Mouse (Mus musculus) telencephalon, adult 2 months (tissue): ENCODE results near the gene Rhot1.
A peak's percentile ranks its signal among the peaks of the same experiment; 100 is the strongest.

Experiments used
- DNase-seq: peaks from one replicate; pipeline ENCODE4 v3.0.0-alpha.2; 2011; ENCODE audit warnings: low read depth, low spot score

Rhot1 gene

DNA sequence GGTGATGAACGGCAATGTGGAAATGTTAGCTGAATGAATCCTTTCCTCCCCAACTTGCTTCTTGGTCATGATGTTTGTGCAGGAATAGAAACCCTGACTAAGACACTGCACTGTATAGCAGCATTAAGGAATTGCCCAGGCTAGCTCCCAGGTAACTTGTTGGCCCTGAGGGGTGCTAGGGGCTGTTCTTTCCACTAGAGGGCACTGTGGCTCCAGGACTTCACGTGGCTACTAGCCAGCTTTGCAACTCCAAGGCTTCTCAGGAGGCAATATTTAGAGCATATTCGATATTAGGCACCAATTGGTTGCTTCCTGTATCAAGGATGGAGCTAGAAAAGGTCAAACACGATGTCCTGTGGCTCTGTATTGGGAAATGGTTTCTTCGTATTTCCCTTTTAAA is 78.3 kb downstream of the Rhot1 start:
- no peak for DNase-seq

DNA sequence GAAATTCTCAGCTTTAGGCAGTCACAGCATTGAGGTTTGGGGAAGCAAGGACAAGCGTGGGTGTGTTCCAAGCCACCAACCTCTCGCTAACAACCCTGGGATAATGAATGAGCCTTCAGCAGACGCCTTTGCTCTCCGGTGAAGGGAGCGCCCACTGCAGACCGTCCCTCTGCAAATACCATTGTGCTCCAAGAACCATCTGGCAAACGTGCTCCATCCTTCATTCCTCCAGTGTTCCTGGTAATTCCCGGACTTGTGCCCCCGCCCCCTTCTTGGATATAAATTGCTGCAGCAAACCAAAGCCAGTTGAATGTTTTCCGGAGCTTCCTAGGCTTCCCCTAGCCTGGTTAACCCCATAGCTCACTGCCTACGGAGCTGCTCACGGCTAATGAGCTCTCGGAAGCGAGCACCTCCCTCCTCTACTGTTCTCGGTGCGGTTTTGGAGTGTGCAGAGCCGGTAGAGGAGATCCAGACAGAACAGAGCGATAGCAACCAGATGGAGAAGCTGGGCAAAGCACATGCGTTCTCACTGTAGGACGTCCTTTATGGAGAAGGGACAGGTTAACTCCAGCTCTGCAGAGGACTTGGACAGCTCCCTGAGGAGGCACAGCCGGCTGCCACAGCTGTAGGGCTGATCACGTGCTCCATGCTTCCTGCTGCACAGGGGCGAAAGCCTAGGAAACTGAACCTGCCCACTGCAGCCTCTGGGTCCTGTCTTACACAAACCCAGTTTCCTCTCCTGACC is 81.1 kb downstream of the Rhot1 start:
- peak; percentile 76 for DNase-seq

DNA sequence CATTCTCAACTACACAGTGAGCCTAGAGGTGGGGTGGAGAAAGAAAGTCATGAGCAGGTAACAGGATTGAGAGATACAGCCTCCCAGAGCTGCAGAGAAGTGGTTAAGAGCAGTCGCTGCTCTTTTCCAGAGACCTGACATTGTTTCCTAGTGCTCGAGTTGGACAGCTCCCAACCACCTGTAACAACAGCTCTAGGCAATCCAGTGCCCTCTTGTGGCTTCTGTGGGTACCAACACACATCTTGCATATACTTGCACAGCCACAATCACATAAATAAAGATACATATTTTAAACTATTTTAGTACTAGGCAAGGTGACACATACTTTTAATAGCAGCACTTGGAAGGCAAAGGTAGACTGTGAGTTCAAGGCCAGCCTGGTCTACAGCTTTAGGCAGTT is 82.2 kb downstream of the Rhot1 start:
- DNase-seq = no peak

DNA sequence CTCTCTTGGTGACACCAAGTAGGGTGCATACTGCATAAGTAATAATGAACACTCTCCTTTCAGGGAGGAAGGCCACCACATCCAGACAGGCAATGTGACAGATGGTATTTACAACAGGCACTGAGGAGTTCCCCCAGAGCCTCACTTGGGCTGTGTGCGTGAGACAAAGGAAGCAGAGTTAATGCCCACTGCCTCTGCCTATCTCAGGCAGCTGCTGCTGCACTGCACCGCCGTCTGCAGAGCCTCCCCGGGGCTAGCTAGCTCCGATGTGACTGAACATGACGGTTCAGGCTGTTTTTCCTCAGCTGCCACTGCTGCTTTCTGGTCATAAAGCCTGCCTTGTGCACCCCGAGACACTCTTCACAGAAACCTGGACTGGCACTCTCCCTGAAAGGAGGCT is 83.6 kb downstream of the Rhot1 start:
- DNase-seq = no peak

DNA sequence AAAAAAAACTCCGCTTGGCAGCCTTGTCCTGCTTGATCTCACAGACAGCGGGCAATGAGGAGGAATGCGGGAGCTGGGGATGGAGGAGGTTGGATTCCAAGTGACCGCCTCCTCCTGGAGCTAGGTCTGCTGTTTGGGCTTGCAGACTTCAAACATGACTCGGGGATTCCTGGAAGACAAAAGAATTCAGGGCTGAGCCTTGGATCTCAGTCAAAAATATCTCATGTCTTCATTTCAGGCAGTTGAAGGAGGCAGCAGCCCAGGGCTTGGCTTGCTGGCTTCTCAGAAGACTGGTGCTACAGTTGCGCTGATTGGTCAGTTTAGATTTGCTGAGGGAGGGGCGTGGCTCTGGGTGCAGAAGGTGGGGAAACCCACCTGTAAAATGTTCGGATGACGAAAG is 86.2 kb downstream of the Rhot1 start:
- no peak for DNase-seq

DNA sequence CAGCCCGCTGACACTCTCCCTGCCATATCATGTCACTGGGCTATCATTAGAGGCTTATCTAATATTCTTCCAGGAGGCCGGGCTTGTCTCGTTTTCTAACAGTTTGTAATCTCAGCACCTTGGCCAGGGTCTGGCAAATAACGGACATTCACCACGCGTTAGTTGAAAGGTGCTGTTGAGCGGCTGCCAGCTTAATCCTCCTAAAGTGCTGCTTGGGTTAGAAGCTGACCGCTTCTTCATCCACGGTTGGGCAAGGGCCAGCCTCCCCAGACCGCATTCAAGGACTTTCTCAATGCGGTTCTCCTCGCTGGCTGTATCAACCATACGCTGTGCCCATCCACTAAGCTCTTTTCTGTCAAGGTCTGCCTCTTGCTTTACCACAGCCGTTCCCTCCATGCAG is 87.0 kb downstream of the Rhot1 start:
- DNase-seq = no peak

DNA sequence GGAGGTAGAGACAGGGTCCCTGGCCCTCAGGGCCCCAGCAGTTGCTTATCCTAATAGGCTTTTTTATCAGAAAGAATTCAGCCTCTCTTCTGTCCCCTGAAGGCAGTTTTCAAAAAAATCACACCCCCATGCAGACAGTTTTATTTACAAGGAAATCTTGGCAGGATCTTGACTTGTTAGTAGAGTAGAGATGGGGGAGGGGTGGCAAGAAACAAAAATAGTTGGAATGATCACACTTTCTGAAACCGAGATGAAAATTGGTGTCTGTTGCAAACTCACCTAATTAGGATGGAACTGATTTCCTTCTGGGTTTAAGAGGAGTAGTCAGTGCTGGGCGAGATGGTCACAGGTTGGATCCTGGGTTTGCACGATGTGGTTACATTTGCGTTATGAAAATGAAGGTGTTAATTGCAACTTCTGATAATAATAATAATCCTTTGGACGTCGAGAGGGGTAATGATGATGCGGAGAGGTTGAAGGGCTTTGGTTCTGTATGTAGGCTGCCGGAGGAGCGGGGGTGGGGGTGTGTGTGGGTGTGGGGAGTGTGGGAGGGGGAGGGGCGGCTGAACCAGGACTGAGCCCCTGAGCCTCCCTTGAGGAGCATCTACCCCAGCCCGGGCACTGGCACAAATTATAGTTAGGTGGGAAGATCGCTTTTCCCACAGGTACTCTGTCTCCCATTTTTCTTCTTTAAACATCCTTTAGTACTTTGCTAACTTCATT is 90.9 kb downstream of the Rhot1 start:
- no peak for DNase-seq

DNA sequence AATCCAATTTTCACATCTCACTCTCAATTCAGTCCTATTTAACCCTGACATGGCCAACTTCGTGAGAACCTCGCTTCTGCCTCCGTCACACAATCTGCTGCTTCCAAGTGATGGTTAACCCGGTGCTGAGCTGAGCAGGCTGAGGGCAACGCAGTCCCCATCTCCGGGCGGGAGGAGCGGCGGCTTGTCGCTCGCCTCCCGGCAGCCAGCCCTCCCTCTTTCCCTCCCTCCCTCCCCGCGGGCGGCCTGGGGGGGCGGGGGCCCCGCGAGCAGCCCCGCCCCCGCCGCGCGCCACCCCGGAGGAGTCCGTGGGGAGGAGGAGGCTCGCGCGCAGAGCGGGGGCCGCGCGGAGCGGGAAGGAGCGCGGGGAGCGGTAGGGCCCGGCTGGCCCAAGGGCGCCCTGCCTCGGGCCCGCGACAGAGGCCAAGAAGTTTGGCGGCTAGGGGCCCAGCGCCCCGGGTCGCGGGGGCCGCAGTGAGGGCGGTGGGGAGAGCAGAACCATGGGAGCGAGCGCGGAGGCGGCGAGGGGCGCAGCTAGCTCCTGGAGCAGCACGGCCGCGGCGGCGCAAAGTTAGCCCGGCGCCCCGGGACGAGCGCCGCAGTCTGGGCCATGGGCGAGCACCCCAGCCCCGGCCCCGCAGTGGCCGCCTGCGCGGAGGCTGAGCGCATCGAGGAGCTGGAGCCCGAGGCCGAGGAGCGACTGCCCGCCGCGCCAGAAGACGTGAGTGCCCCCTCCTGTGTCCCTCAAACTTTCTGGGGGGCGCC is 91.9 kb downstream of the Rhot1 start, which contains the start of gene Rhbdl3:
Rhbdl3 (plus strand) TSS at position 362 of the 765 bp plus-strand sequence.
- DNase-seq = no peak

DNA sequence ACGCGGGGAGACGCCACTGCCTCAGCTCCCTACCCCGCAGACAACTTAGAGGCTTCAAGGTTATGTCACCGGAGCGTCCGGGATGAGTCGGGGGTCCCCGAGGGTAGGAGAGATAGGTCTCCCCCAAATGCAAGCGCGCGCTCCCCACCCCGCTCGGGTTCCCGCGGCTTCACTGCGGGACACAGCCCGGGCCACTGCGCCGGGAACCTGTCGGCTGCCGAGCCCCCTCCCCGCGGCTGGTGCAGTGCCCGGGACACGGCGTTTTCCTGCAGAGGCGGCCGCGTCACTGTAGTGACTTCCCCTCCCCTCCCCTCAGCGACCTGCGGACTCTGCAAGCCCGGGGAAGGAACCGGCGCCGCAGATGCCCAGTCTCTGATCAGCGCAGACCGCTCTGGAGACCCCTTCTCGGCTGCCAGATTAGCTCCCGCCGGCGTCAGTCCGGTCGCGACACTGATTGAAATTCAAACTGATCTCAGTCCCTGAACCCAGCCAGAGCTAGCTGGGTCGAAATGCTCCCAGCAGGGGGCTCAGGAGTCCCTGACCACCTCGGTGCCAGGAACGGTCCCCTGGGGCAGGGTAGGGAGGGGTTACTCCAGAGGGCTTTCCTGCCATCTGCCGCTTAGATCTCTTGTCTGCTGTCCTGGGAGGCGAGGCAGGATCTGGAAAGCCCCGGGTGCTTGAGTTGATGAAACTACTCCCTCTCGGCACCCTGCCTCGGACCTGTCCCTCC is 92.7 kb downstream of the Rhot1 start:
- no peak for DNase-seq

DNA sequence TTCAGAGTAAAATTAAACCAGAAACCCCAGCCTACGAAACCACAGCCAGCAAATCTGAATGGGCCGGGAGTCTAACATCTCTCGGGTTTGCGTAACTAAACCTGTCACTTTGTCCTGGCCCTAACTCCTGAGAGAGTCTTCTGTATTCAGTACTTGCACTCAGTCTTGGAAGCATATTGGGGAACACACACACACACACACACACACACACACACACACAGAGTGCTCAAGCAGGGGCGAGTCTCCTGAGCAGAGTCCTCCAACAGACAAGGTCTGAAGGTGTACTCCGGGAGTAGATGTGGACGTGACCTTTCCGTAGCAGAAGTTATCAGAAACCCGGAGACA is 93.2 kb downstream of the Rhot1 start:
- DNase-seq = no peak

DNA sequence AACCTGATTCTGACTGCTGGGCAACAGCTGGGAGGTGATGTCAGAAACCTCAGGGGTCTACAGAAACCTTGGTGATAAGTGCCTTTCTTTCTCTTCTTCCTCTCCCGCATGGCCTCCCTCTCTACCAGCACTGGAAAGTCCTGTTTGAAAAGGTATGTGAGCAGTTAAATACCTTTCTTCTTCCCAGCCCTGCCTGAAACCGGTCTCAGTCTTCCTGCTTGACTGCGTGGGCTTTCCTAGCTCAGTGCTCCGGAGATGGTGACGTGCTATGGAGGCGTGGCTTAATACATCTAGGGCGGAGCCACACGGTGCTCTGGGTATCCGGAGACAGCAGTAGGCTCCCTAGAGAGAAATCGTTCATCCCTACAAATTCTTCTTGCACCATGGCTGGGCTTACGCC is 93.7 kb downstream of the Rhot1 start:
- peak; percentile 83 for DNase-seq

DNA sequence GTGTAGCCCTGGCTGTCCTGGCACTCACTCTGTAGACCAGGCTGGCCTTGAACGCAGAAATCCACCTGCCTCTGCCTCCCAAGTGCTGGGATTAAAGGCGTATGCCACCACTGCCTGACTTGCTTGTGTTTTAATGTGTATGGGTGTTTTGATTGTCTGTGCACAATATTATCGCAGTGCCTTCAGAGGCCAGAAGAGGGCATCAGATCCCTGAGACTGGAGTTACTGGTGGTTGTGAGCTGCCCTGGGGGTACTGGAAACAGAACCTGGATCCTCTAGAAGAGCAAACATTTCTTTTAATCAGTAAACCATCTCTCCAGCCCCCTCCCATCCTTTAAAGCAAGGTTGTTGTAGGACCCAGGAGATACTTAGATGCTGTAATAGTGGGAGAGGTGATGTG is 94.9 kb downstream of the Rhot1 start:
- DNase-seq = no peak

DNA sequence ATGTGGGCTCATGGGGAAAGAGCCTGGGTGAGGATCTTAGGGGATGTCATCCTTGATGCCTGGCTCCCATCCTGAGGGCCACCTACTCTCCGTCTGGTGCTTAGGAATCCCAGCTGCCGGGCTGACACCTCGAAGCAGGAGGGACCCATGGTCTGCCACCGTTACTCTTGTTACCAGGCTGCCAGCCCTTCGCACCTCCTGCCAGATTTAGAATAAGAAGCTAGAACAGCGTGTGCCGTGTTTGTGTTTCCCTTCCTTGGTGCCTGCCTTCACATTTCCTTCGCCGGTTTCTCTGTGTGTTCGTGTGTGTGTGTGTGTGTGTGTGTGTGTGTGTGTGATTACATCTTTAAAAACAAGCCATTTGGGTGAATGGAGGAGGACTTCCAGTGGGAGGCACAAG is 96.0 kb downstream of the Rhot1 start:
- peak; percentile 86 for DNase-seq

DNA sequence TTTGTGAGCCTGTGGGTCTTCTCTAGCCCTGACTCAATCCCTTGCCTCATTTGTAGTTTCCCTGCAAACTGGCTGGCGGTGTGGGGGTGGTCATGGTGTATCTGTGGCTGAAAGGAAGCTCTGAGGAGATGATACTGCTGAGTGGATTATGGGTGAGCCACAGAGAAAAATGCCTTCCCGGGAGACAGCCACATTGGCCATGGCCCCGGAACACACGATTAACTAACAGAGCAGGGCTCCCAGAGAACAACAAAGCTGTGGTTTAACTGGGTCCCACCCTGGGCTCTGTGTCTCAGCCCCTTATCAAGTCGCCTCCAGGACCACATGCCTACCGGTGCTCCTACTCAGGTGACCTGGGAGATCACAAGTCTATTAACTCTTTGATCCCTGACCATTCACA is 99.7 kb downstream of the Rhot1 start:
- no peak for DNase-seq

DNA sequence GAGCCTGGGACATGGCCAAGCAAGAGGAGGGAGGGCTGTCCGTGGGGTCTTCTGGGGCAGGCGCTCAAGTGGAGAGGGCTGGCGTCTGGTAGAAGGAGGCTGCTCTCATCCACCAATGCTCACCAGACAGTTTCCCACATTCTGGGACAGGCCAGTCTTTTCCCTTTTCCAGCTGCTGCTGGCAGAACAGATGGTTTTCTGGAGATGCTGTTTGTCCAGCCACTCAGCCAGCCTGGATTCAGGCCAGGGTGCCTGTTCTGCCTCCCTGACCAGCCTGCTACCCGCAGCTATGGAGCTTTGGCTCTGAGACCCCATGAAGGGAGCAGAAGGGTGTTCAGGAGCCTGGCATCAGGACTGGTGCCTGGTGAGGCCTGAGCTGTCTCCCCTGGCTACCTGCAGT is 102.5 kb downstream of the Rhot1 start:
- no peak for DNase-seq

DNA sequence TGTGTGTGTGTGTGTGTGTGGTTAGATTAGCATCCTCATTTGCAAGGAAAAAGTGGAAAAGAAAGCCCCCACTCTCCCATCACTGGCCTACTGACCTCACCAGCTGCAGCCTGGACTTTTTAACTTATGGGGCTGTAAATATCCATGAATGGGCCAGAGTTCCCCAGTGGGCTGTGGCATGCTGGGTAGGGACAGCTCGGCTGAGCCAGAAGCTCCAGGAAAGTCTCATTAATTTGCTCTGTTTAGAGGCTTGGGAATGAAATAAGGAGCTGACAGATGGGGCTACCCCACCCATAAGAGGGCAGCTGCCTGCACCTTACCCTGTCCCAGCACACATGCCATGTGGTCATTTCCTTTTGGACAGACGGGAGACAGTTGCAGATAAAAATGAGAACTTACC is 103.2 kb downstream of the Rhot1 start:
- no peak for DNase-seq

DNA sequence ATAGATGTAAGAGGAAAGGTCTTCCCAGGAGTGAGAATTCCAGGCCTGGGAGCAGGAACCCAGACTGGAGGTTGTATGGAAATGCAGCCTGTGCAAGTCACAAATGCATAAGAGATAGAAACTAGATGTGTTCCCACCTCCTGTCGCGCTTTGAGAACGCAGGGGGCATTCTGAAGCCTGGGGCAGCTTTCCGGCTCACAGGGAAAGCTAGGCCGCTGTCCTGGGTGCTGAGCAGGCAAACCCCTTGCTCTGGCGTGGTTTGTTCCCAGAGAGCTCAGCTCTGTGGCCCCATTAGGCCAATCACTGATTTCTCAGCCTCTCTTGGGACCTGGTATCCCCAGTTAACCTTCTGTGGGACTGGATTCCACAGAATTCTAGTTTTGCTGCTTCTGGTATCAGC is 103.7 kb downstream of the Rhot1 start:
- no peak for DNase-seq

DNA sequence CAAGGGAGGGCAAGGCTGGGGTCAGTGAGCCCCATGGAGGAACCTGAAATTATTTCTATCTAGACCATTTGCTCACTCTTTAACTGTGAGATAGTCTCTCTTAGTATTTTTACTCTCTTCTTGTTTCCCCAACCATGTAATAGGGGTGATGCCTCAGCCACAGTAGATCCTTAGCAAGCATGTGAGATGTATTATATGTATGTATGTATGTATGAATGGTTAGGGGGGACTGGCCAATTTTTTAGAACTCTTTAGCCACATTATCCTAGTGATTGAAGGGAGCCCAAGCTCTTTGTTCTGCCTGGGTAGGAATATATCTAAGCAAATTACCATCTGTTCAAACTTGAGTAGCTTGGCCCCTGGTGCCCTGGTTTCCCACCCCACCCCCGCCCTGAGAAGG is 104.6 kb downstream of the Rhot1 start:
- no peak for DNase-seq

DNA sequence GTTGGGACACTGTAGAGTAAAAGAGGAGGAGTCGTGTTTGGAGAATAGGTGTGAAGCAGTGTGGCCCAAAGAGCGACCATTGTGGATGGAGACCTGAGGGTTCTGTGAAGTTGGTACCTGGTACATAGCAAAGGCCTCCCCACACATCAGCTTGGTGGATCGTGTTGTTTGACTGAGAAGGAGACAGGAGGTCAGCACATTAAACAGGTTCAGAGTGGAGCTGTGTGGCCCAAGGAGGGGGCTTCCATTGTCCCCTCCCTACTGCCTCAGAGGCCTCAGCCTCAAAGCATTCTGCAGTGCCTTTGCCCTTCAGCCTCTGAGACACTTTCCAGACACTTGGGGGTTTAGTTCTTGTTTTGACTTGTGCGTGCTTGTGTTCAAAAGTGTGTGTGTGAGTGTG is 105.1 kb downstream of the Rhot1 start:
- no peak for DNase-seq

DNA sequence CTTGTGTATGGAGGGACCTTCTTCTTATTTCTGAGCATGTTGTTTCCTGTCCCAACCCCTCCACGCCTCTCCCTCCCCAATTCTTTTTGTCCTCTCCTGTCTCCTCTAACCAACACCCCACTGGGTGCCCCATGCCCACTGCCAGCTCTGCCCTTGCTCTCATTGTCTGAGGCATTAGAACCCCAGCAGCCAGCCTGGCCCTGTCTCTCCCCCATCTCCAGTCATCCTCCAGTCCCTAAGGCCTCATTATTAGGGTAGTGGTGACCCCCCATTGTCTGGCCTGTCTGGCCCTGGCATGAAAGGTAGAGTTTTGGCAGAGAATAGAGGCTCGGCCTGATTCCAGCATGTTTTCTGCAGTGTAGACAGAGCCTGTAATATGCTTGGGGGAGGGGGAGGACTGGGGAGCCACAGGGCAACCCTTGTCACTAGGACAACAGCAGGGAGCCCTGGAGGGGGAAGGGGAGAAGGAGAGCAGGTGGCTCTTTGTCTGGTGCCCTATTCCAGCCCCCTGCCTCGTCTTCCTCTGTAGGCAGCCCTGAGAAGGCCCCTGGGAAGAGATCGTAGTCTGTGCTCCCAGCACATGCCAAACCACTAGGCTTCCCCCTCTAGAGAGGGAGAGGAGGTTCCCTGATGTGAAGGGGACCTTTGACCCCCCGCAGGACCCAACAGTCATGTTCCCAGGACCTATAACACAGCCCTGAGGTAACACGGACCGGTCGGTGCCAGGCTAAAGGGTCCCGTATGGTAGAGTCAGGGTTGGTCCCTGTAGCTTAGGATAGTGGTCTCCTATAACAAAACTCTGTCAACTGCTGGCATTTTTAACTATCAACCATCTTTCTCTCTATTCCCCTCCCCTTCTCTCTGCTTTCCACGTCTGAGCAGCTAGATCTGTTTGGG is 107.2 kb downstream of the Rhot1 start:
- no peak for DNase-seq
